Mouse (Mus musculus): ENCODE results near the gene Cd80. TPM values are rescaled to one million over a fixed set of nuclear protein-coding genes. Genes with fewer than 3 reads are reported as not detected.

The Cd80 gene
- 0.50 and 0.56 TPM in 2 replicates for polyA plus RNA-seq (2015; fragmentation: Nextera tagmentation; extraction: Ambion mirVana)

GRCm38 (mm10) chr16:38455511-38456418, at the start of gene Cd80:
Cd80 (plus strand) TSS chr16:38455561.
- H3K4me3 ChIP-seq = no peak within 1 kb of the TSS
- H3K9me3 ChIP-seq = no peaks in the 10 kb centered on the region
- no peak within 1 kb of the TSS for H3K4me2 ChIP-seq
- H3K4me1 ChIP-seq (replicated peaks) = peaks cover 9% of the 10 kb centered on the region
- ATAC-seq (ENCODE audit: low FRiP score, low read depth) = no peak
- WGBS = 74% methylated on average over 14 of the region's 17 CpGs
- H3K27ac ChIP-seq (replicated peaks) = no peak within 1 kb of the TSS
- no peak within 1 kb of the TSS for H3K9ac ChIP-seq
- no peaks in the 10 kb centered on the region for H3K27me3 ChIP-seq
- H3K36me3 ChIP-seq = no peaks in the 10 kb centered on the region

- Histone ChIP-seq H3K4me3 (no peak overlapping the region), H3K4me2 (no peak overlapping the region), H3K4me1 (replicated peaks) (no peaks in the 10 kb centered on the region), H3K9ac (no peak overlapping the region), H3K27ac (replicated peaks) (no peak overlapping the region), H3K36me3 (no peaks in the 10 kb centered on the region), H3K27me3 (no peaks in the 10 kb centered on the region), H3K9me3 (no peaks in the 10 kb centered on the region)
- 78% methylated on average over 5 of the region's 5 CpGs for WGBS
- no peak for ATAC-seq (ENCODE audit: low FRiP score, low read depth)
Observed at GRCm38 (mm10) chr16:38406293-38406692, 49.1 kb upstream of the Cd80 start.

GRCm38 (mm10) chr16:38406708-38407107, 48.7 kb upstream of the Cd80 start:
- no peak overlapping the region for H3K4me2 ChIP-seq
- ATAC-seq (ENCODE audit: low FRiP score, low read depth) = no peak
- 90% methylated on average over 6 of the region's 6 CpGs for WGBS
- H3K4me1 ChIP-seq (replicated peaks) = no peaks in the 10 kb centered on the region
- H3K9me3 ChIP-seq = no peaks in the 10 kb centered on the region
- H3K4me3 ChIP-seq = no peak overlapping the region
- no peaks in the 10 kb centered on the region for H3K36me3 ChIP-seq
- no peak overlapping the region for H3K9ac ChIP-seq
- no peaks in the 10 kb centered on the region for H3K27me3 ChIP-seq
- no peak overlapping the region for H3K27ac ChIP-seq (replicated peaks)

GRCm38 (mm10) chr16:38407584-38407983, 47.8 kb upstream of the Cd80 start:
- Histone ChIP-seq H3K4me2 (no peak overlapping the region), H3K9me3 (no peaks in the 10 kb centered on the region), H3K27ac (replicated peaks) (no peak overlapping the region), H3K36me3 (no peaks in the 10 kb centered on the region), H3K4me3 (no peak overlapping the region), H3K9ac (no peak overlapping the region), H3K27me3 (no peaks in the 10 kb centered on the region), H3K4me1 (replicated peaks) (no peaks in the 10 kb centered on the region)
- ATAC-seq (ENCODE audit: low FRiP score, low read depth) = no peak
- 39% methylated on average over 5 of the region's 5 CpGs for WGBS

- Histone ChIP-seq H3K27me3 (no peaks in the 10 kb centered on the region), H3K9ac (no peak overlapping the region), H3K4me2 (no peak overlapping the region), H3K27ac (replicated peaks) (no peak overlapping the region), H3K9me3 (no peaks in the 10 kb centered on the region), H3K36me3 (no peaks in the 10 kb centered on the region), H3K4me1 (replicated peaks) (no peaks in the 10 kb centered on the region), H3K4me3 (no peak overlapping the region)
- no peak for ATAC-seq (ENCODE audit: low FRiP score, low read depth)
- 94% methylated on average over 8 of the region's 8 CpGs for WGBS
Observed at GRCm38 (mm10) chr16:38408416-38408815, 46.9 kb upstream of the Cd80 start.

- H3K9ac ChIP-seq = no peak overlapping the region
- H3K4me2 ChIP-seq = no peak overlapping the region
- no peaks in the 10 kb centered on the region for H3K9me3 ChIP-seq
- no peaks in the 10 kb centered on the region for H3K4me1 ChIP-seq (replicated peaks)
- no peaks in the 10 kb centered on the region for H3K36me3 ChIP-seq
- ATAC-seq (ENCODE audit: low FRiP score, low read depth) = no peak
- no peaks in the 10 kb centered on the region for H3K27me3 ChIP-seq
- H3K4me3 ChIP-seq = no peak overlapping the region
- WGBS = 86% methylated on average over 7 of the region's 7 CpGs
- no peak overlapping the region for H3K27ac ChIP-seq (replicated peaks)
Observed at GRCm38 (mm10) chr16:38414953-38415352, 40.4 kb upstream of the Cd80 start.

- Histone ChIP-seq H3K4me3 (no peak overlapping the region), H3K4me2 (no peak overlapping the region), H3K4me1 (replicated peaks) (no peaks in the 10 kb centered on the region), H3K9me3 (no peaks in the 10 kb centered on the region), H3K27me3 (no peaks in the 10 kb centered on the region), H3K9ac (no peak overlapping the region), H3K27ac (replicated peaks) (no peak overlapping the region), H3K36me3 (no peaks in the 10 kb centered on the region)
- 87% methylated on average over 2 of the region's 2 CpGs for WGBS
- no peak for ATAC-seq (ENCODE audit: low FRiP score, low read depth)
Observed at GRCm38 (mm10) chr16:38425374-38425773, 30.0 kb upstream of the Cd80 start.

- no peak for ATAC-seq (ENCODE audit: low FRiP score, low read depth)
- H3K27ac ChIP-seq (replicated peaks) = no peak overlapping the region
- H3K4me1 ChIP-seq (replicated peaks) = no peaks in the 10 kb centered on the region
- no peak overlapping the region for H3K4me3 ChIP-seq
- no peaks in the 10 kb centered on the region for H3K9me3 ChIP-seq
- H3K27me3 ChIP-seq = no peaks in the 10 kb centered on the region
- H3K36me3 ChIP-seq = no peaks in the 10 kb centered on the region
- H3K4me2 ChIP-seq = no peak overlapping the region
- H3K9ac ChIP-seq = no peak overlapping the region
- 92% methylated on average over 1 of the region's 1 CpGs for WGBS
Observed at GRCm38 (mm10) chr16:38425799-38426198, 29.6 kb upstream of the Cd80 start.

GRCm38 (mm10) chr16:38431446-38432185, 23.7 kb upstream of the Cd80 start:
- no peak for ATAC-seq (ENCODE audit: low FRiP score, low read depth)
- 48% methylated on average over 13 of the region's 13 CpGs for WGBS
- H3K9ac ChIP-seq = no peak overlapping the region

GRCm38 (mm10) chr16:38432498-38433425, 22.6 kb upstream of the Cd80 start, which contains the start of gene Pla1a:
Pla1a (minus strand) TSS chr16:38433145.
- Histone ChIP-seq H3K36me3 (no peaks in the 10 kb centered on the region), H3K27ac (replicated peaks) (no peak within 1 kb of the TSS), H3K4me3 (no peak within 1 kb of the TSS), H3K9me3 (no peaks in the 10 kb centered on the region), H3K4me1 (replicated peaks) (no peaks in the 10 kb centered on the region), H3K4me2 (no peak within 1 kb of the TSS), H3K9ac (no peak within 1 kb of the TSS), H3K27me3 (no peaks in the 10 kb centered on the region)
- no peak for ATAC-seq (ENCODE audit: low FRiP score, low read depth)
- 79% methylated on average over 11 of the region's 11 CpGs for WGBS

More at GRCm38 (mm10) chr16:38431446-38432185, 23.7 kb upstream of the Cd80 start:
- H3K4me2 ChIP-seq = no peak overlapping the region
- no peaks in the 10 kb centered on the region for H3K9me3 ChIP-seq
- H3K27ac ChIP-seq (replicated peaks) = no peak overlapping the region
- H3K4me1 ChIP-seq (replicated peaks) = no peaks in the 10 kb centered on the region
- no peaks in the 10 kb centered on the region for H3K27me3 ChIP-seq
- H3K36me3 ChIP-seq = no peaks in the 10 kb centered on the region
- H3K4me3 ChIP-seq = no peak overlapping the region

GRCm38 (mm10) chr16:38433514-38433913, 21.8 kb upstream of the Cd80 start:
- Histone ChIP-seq H3K36me3 (no peaks in the 10 kb centered on the region), H3K27me3 (no peaks in the 10 kb centered on the region), H3K27ac (replicated peaks) (no peak overlapping the region), H3K4me1 (replicated peaks) (no peaks in the 10 kb centered on the region), H3K9ac (no peak overlapping the region), H3K4me3 (no peak overlapping the region), H3K4me2 (no peak overlapping the region), H3K9me3 (no peaks in the 10 kb centered on the region)
- 92% methylated on average over 8 of the region's 8 CpGs for WGBS
- no peak for ATAC-seq (ENCODE audit: low FRiP score, low read depth)
